Mouse (Mus musculus) cerebellum, postnatal 10 days (tissue): ENCODE measurements at regions not wholly inside any gene's neighbourhood (a gene's known extent, or its start where the extent isn't known, plus 50 kb on each side); places are given as distances from the start of the nearest gene placed in this dataset.
A peak's percentile ranks its signal among the peaks of the same experiment; 100 is the strongest.

Experiments used
- DNase-seq, 2 experiments: peaks; one replicate each; pipeline ENCODE4 v3.0.0; 2021; ENCODE audit warnings: mixed read lengths in 2 of 2

GRCm38 (mm10) chr5:42636162-42636823 is 568.5 kb downstream of the Gm16223 start:
- no peak for DNase-seq

DNA sequence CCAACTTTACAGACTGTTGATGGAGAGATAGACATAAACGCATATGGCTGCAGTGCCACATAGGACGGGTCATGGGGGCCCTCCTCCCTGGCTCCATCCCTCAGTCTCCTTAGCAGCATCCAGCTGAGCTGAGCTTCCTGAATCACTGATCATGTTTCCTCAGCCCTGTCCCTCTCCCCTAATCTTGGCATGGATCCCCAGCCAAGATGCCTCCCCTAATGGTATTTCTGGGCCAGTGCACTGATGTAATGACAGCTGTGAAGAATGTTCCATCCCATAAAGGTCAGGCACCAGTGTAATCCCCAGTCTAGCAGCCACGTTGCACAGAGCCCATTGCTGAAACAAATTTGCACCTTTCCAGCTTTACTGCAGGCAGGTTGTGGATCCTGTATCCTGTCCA is 576.5 kb upstream of the Cpeb2 start:
- peak; percentile 28 to 29 for DNase-seq

- DNase-seq: no peak
These were observed 573.0 kb upstream of the Cpeb2 start for GRCm38 (mm10) chr5:42659994-42660393.

GRCm38 (mm10) chr5:42679617-42680016 is 553.4 kb upstream of the Cpeb2 start:
- DNase-seq: no peak

DNA sequence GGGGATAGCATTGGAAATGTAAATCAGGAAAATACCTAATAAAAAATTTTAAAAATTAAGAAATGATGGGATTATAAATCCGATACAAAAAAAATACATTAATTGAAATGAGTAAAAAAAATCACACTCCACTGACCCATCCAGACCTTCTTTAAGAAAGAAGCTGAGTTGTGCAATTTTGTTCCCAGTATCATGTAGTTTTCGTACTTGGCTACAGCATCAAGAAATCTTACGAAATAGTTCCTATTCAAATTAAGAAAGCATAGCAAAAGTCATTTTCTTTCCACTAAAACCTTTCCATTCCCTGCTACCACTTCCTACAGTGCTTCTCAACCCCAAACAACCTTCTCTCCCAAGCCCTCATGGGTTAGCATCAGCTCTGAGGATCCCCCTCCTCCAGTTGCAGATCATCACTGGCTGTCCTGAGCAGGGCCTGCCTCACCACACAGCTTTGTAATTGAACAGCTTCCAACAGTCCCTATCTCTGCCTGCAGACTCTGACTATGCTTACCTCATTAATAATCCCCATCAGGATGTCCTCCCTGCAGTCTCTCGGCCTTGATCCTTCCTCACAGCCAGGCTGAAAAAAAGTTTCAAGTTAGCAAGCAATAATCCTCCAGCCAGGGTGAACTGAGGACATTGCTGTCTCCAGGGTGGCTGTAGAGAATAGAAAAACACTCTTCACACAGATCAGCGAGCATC is 547.5 kb upstream of the Cpeb2 start:
- DNase-seq: peak; percentile 38 to 44

DNA sequence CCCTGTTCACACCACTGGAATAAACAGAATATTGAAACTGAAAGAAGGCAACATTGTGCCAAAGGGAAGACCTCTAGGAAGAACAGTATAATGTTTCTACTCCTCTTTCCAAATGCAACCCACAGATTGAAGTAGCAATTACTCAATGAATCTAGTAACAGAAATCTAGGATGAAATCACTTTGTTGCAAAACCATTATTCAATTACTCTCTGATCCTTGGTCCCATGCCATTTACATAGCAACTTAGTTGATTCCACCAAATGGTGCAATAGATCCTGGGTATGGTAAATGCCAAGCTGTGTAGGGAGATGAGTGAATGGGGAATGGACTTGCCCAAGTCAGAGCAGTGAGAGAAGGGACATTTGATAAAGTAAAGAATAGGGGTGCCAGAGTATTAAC is 545.8 kb upstream of the Cpeb2 start:
- no peak for DNase-seq
